19 mouse cellular contexts compared by ENCODE assay signal in genomic region chr9:67028133-67028724, GRCm38 (mm10).
"Had no signal": no experiment of that assay in that cellular context is flagged by ENCODE, and none has a peak within 500 bp of the region (broad histone marks: within the 10 kb centered on the region; RNA-seq: fewer than 3 reads in every experiment).

No protein-coding gene starts in this region.

- H3K4me1 ChIP-seq: limb, embryonic 12.5 days; midbrain, embryonic 10.5 days; midbrain, embryonic 13.5 days; neural tube, embryonic 12.5 days had no signal

- H3K9me3 ChIP-seq: limb, embryonic 12.5 days; limb, embryonic 15.5 days; liver, embryonic 12.5 days; megakaryocyte, embryonic 14.5 days; midbrain, embryonic 10.5 days; midbrain, embryonic 13.5 days; neural tube, embryonic 12.5 days had no signal

- H3K4me3 ChIP-seq: limb, embryonic 12.5 days; limb, embryonic 15.5 days; liver, embryonic 12.5 days; megakaryocyte, embryonic 14.5 days; midbrain, embryonic 10.5 days; midbrain, embryonic 13.5 days; neural tube, embryonic 12.5 days had no signal

- H3K9ac ChIP-seq: limb, embryonic 12.5 days; limb, embryonic 15.5 days; liver, embryonic 12.5 days; midbrain, embryonic 13.5 days; neural tube, embryonic 12.5 days had no signal

- DNase-seq: kidney, adult 18-20 months; kidney, adult 9 months; kidney, postnatal 14 days; kidney, postnatal 4 days; left cerebral cortex, postnatal 4 days; lung, adult 18-20 months; retina, postnatal 1 day; right cerebral cortex, postnatal 25 days; thymus, adult 18-20 months; thymus, postnatal 36 days had no signal

- H3K4me2 ChIP-seq: limb, embryonic 12.5 days; limb, embryonic 15.5 days; liver, embryonic 12.5 days; midbrain, embryonic 13.5 days; neural tube, embryonic 12.5 days had no signal

- H3K27me3 ChIP-seq: limb, embryonic 12.5 days; limb, embryonic 15.5 days; liver, embryonic 12.5 days; megakaryocyte, embryonic 14.5 days; midbrain, embryonic 13.5 days; neural tube, embryonic 12.5 days had no signal

- H3K27ac ChIP-seq: limb, embryonic 12.5 days; limb, embryonic 15.5 days; midbrain, embryonic 10.5 days; midbrain, embryonic 13.5 days; neural tube, embryonic 12.5 days had no signal

- ATAC-seq: intestine, embryonic 16.5 days; liver, embryonic 12.5 days; midbrain, embryonic 13.5 days; midbrain, embryonic 16.5 days had no signal
